Mouse (Mus musculus): ENCODE measurements at regions not wholly inside any gene's neighbourhood (a gene's known extent, or its start where the extent isn't known, plus 50 kb on each side); places are given as distances from the start of the nearest gene placed in this dataset.

DNA sequence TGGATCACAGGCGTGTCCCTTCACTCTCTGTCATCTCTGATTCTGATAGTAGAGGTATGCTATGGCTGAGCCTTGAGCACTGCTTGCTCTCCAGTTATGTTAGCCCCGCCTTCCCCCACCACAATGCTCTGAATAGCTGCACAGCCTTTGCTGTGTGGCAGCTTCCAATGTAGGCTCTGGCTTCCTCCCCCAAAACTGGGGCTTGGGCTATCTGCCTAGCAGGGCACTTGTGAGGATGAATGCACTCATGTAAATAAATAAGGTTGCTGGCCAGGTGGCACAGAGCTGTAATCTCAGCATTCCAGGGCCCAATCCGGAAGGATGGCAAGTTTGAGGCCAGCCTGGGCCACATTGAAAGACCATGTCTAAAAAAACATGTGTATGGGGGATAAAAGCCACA, 103.6 kb upstream of the Sdk1 start:
- no peak for DNase-seq

DNA sequence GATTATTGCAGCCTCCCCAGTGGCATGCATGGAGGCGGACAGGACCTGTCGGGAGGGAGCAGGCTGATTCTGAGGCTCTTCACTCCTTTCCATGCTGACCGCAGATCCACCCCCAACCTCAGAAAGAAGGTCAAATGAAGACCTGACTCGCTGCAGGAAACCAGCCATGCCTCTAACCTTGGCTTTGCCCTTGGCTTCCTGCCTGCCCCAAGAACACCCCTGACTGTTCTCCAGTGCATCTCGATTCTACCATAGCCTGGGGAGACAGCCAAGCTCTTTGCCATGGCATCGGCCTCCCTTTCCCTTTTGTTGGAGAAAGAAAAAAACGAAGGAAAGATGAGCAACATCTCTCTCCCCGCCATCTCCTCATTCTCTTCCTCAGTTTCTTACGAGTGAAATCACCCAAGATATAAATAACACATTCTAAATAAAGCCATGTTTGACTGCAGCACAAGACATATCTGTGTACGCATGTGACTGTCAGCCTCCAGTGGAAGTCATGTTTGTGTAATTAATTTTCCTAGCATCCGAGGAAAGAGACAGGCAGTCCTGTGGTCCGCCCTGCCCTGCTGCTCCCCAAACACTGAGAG, 102.4 kb upstream of the Sdk1 start:
- DNase-seq = no peak

DNA sequence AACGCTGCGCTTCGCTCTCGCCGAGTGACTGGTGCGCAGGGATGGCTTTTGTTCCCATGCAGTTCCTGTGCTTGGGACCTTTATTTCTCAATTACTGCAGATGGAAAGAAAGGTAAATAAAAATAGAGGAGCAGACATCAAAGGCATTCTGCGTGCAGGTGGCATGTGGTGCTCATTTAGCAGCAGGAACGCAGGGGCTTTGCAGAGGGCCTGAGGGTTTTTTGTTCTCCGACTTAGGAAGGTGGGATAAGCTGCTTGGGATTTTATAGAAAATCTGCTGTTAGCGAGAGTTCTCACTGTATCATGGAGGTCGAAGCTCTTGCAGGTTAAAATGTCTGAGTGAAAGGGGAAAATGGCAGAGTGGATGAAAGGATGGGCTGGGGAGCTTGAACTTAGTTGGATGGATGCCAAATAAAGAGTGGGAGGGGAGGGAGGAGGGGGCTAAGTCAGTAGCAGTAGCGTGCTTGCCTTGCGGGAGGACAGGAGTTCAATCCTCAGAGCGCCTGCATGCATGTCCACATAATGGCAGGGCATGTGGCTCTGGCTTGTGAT, 101.9 kb upstream of the Sdk1 start:
- no peak for DNase-seq

DNA sequence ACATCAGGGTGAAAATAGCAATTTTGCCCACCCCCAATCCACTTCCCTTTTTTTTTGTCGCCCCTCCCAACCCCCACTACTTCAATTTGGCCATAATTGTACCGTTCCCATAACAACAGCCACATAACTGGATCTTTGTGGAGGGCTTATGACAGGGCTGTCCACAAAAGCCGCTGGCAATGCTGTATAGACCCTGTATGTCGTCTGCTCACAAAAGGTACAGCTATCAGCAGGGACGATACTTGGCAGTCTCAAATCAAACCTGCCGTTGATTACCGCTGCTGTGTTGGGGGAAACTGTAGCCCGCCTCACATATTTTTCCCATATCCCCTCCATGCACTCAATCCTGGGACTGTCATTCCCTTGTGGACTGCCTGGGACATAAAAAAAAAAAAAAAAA, 80.9 kb upstream of the Sdk1 start:
- DNase-seq = no peak

DNA sequence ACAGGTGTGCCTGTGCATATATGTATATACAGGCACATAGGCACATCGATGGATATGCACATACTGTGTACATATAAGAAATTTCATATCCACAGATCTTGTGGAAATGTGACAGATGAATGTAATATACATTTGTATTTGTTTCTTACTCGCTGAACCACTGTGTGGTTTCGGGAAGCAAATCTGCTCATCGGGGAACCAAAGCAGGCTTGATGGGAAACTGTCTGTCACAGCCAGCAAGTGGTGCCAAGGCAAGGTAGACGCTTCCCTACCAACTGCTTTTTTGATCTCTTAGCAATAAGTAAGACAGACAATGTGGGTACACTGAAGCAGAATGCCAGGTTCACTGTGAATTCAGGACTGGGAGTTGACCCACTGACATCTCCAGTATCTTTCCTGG, 80.3 kb upstream of the Sdk1 start:
- DNase-seq = no peak

DNA sequence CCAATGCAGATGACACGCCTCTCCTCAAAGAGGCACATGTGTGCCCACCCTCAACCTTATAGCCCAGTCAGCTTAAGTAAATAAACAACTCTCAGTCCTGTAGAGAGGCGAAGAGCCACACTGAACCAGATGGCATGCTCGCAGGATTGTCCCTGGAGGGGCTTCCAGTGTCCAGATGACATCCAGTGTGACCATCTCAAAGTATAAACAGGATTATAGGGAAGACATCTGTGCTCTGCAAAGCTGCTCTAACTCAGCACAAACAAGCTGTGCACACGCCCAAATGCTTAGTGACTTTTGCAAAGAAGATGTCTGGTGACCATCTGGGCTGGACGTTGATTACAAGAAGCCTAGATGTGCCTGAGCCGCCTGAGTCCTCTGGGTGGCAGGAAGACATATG, 58.8 kb upstream of the Sdk1 start:
- DNase-seq = no peak

DNA sequence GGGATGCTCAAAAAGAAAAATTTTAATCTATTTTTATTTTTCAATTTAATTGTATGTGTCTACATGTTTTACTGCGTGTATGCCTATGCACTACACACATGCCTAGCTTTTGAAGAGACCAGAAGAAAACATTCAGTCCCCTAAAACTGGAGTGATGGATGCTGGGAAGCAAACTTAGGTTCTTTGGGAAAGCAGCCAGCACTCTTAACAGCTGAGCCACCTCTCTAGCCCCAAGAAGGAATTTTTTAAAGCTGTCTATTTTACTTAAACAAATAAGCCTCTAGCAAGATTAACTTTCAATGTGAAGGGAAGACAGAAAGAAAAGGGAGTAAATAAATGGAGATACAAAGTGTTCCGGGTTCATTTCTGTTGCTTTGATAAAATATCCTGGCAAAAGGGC, 52.3 kb upstream of the Sdk1 start:
- no peak for DNase-seq

Small RNA genes in the stretch of these regions (microRNA-seq; reads per million reads assigned to microRNA genes)
- gene Gm26113 = 0 reads per million in 2 experiments

Data from gastrocnemius, postnatal 10 days (tissue).